Mouse (Mus musculus) cerebellum, adult 8-10 months (tissue): ENCODE measurements around the gene Vmn1r205.
"Not testable (repeated sequence)": the region's sequence is repeated elsewhere in the genome, so short reads cannot be mapped to it uniquely, and the experiment has no call there.

Experiments used
- DNase-seq: peaks from one replicate; pipeline ENCODE4 v3.0.0; 2022

Gene Vmn1r205

GRCm38 (mm10) chr13:22592900-22593299, at the start of gene Vmn1r205:
Vmn1r205 (minus strand) TSS chr13:22593000.
- no peak for DNase-seq

GRCm38 (mm10) chr13:22624151-22624550, 31.4 kb upstream of the Vmn1r205 start, which contains the start of gene Vmn1r206:
Vmn1r206 (minus strand) TSS chr13:22624251.
- DNase-seq, result not testable (repeated sequence)

GRCm38 (mm10) chr13:22583336-22583735, 9.5 kb downstream of the Vmn1r205 start:
- DNase-seq, result not testable (repeated sequence)

- not testable (repeated sequence) for DNase-seq
Measured at GRCm38 (mm10) chr13:22574911-22575310, 17.9 kb downstream of the Vmn1r205 start.

GRCm38 (mm10) chr13:22552898-22553297, 39.9 kb downstream of the Vmn1r205 start, which contains the start of gene Vmn1r204:
Vmn1r204 (plus strand) TSS chr13:22553198.
- DNase-seq, result not testable (repeated sequence)
